Mouse (Mus musculus) Patski (cell line): ENCODE measurements at regions not wholly inside any gene's neighbourhood (a gene's known extent, or its start where the extent isn't known, plus 50 kb on each side); places are given as distances from the start of the nearest gene placed in this dataset.

Experiments
- ATAC-seq: fragments of 100-300 bp; one replicate; pipeline ENCODE4 v1.8.0; 2021
- CTCF ChIA-PET: fragments of 350-600 bp; sonication (Branson Sonifier 250); formaldehyde crosslinking; loops from one replicate; lab custom pipeline; 2022; ENCODE audit warnings: inconsistent platforms; lab: Charles Lee
- POLR2A ChIA-PET: fragments of 350-600 bp; sonication (Branson Sonifier 250); formaldehyde crosslinking; loops from one replicate; lab custom pipeline; 2022; ENCODE audit warnings: antibody characterized with exemption, inconsistent platforms; lab: Charles Lee
- DNase-seq: peaks from one replicate; pipeline ENCODE4 v3.0.0-alpha.2; 2011; ENCODE audit warnings: low read depth, low spot score
- H3K27me3 ChIP-seq: fragments of 371-371 bp; one replicate; pipeline ENCODE4 v1.5.1; 2021
- CTCF ChIP-seq: fragments of 100-300 bp; IDR thresholded peaks from one replicate; pipeline ENCODE4 v1.5.1; 2021
- in situ Hi-C: fragments of 300-500 bp; cut with MboI; formaldehyde crosslinking; loops from 3 replicates; pipeline ENCODE4 v1.11.1; 2018; ENCODE audit warnings: low pct_unique_long_range_greater_than_20kb, mixed read lengths

GRCm38 (mm10) chr1:193705205-193705604 lies 335.1 kb upstream of the Camk1g start:
- DNase-seq = peak; percentile 46
- peak; percentile 89 for ATAC-seq
- POLR2A ChIA-PET = interaction anchor here (0.6 to 0.7 kb wide), 2 partner anchors 143 to 222 kb away, joined by 3 read pairs; no protein-coding TSS in a partner anchor
- CTCF ChIA-PET = interaction anchor here (0.8 to 2.2 kb wide), 5 partner anchors 16 to 518 kb away, joined by 3 to 5 read pairs (median 3); no protein-coding TSS in a partner anchor
- TF ChIP-seq CTCF = no peak
- peaks cover 7% of the 10 kb centered on the region for H3K27me3 ChIP-seq
- in situ Hi-C loops = loop anchor here (25.0 kb wide), 1 partner anchor 1007 kb away; no protein-coding TSS in a partner anchor

GRCm38 (mm10) chr1:193702707-193703419 lies 332.8 kb upstream of the Camk1g start:
- DNase-seq (no peak), ATAC-seq (no peak)
- POLR2A ChIA-PET = interaction anchor here (0.6 kb wide), 1 partner anchor 41 kb away, joined by 3 read pairs; no protein-coding TSS in a partner anchor
- peaks cover 7% of the 10 kb centered on the region for H3K27me3 ChIP-seq
- in situ Hi-C loops = loop anchor here (5.0 to 25.0 kb wide), 2 partner anchors 316 to 1009 kb away; no protein-coding TSS in a partner anchor
- CTCF ChIA-PET = interaction anchor here (0.7 to 2.0 kb wide), 4 partner anchors 9 to 515 kb away, joined by 3 to 7 read pairs (median 4); no protein-coding TSS in a partner anchor
- TF ChIP-seq CTCF = peak; percentile 94

GRCm38 (mm10) chr1:193700217-193700616 lies 330.1 kb upstream of the Camk1g start:
- no peak for TF ChIP-seq CTCF
- DNase-seq (no peak), ATAC-seq (no peak)
- peaks cover 7% of the 10 kb centered on the region for H3K27me3 ChIP-seq
- ChIA-PET CTCF (interaction anchor here (1.6 to 4.8 kb wide), 2 partner anchors 251 to 523 kb away, joined by 4 to 25 read pairs; no protein-coding TSS in a partner anchor), POLR2A (no interaction called here)
- in situ Hi-C loops = loop anchor here (5.0 to 25.0 kb wide), 2 partner anchors 313 to 1012 kb away; no protein-coding TSS in a partner anchor

GRCm38 (mm10) chr1:193698603-193699266 lies 328.6 kb upstream of the Camk1g start:
- CTCF ChIA-PET = interaction anchor here (0.8 to 4.8 kb wide), 7 partner anchors 9 to 535 kb away, joined by 3 to 25 read pairs (median 4); no protein-coding TSS in a partner anchor
- POLR2A ChIA-PET = interaction anchor here (0.6 kb wide), 1 partner anchor 51 kb away, joined by 3 read pairs; no protein-coding TSS in a partner anchor
- no peak for DNase-seq
- H3K27me3 ChIP-seq = peaks cover 20% of the 10 kb centered on the region
- peak; percentile 76 for ATAC-seq
- TF ChIP-seq CTCF = peak; percentile 97
- in situ Hi-C loops = loop anchor here (5.0 to 10.0 kb wide), 2 partner anchors 194 to 524 kb away; no protein-coding TSS in a partner anchor

- CTCF ChIA-PET = interaction anchor here (1.4 to 4.8 kb wide), 2 partner anchors 14 to 525 kb away, joined by 3 to 25 read pairs; no protein-coding TSS in a partner anchor
- H3K27me3 ChIP-seq = peaks cover 23% of the 10 kb centered on the region
- no peak for TF ChIP-seq CTCF
- in situ Hi-C loops = loop anchor here (5.0 to 10.0 kb wide), 2 partner anchors 193 to 524 kb away; no protein-coding TSS in a partner anchor
- POLR2A ChIA-PET = no interaction called here
- DNase-seq (no peak), ATAC-seq (no peak)
Observed at GRCm38 (mm10) chr1:193697857-193698256, 327.8 kb upstream of the Camk1g start.

GRCm38 (mm10) chr1:193697001-193697400 lies 326.9 kb upstream of the Camk1g start:
- peaks cover 23% of the 10 kb centered on the region for H3K27me3 ChIP-seq
- no peak for TF ChIP-seq CTCF
- no peak for ATAC-seq
- ChIA-PET POLR2A (no interaction called here), CTCF (interaction anchor here (4.8 kb wide), 1 partner anchor 526 kb away, joined by 25 read pairs; no protein-coding TSS in a partner anchor)
- DNase-seq = no peak
- in situ Hi-C loops = loop anchor here (5.0 to 10.0 kb wide), 2 partner anchors 192 to 525 kb away; no protein-coding TSS in a partner anchor

- ATAC-seq (no peak), DNase-seq (no peak)
- TF ChIP-seq CTCF = no peak
- ChIA-PET CTCF (no interaction called here), POLR2A (no interaction called here)
- in situ Hi-C loops = loop anchor here (10.0 kb wide), 1 partner anchor 188 kb away; no protein-coding TSS in a partner anchor
- H3K27me3 ChIP-seq = peaks cover 21% of the 10 kb centered on the region
Observed at GRCm38 (mm10) chr1:193692991-193693390, 322.9 kb upstream of the Camk1g start.

GRCm38 (mm10) chr1:193689601-193690000 lies 319.5 kb upstream of the Camk1g start:
- ATAC-seq = peak; percentile 26
- H3K27me3 ChIP-seq = peaks cover 19% of the 10 kb centered on the region
- CTCF ChIA-PET = no interaction called here
- TF ChIP-seq CTCF = no peak
- no peak for DNase-seq
- in situ Hi-C loops = no loop called here
- POLR2A ChIA-PET = no interaction called here

- in situ Hi-C loops = no loop called here
- POLR2A ChIA-PET = no interaction called here
Observed at GRCm38 (mm10) chr1:193682917-193683316, 312.8 kb upstream of the Camk1g start.

GRCm38 (mm10) chr1:193678448-193678847 lies 308.4 kb upstream of the Camk1g start:
- TF ChIP-seq CTCF = no peak
- in situ Hi-C loops = no loop called here
- ChIA-PET CTCF (interaction anchor here (0.9 to 1.2 kb wide), 2 partner anchors 20 to 229 kb away, joined by 3 to 4 read pairs; no protein-coding TSS in a partner anchor), POLR2A (no interaction called here)
- peaks cover 49% of the 10 kb centered on the region for H3K27me3 ChIP-seq
- no peak for ATAC-seq
- no peak for DNase-seq

More at GRCm38 (mm10) chr1:193682917-193683316, 312.8 kb upstream of the Camk1g start:
- ATAC-seq = no peak
- CTCF ChIA-PET = interaction anchor here (1.6 kb wide), 1 partner anchor 10 kb away, joined by 4 read pairs; no protein-coding TSS in a partner anchor
- no peak for TF ChIP-seq CTCF
- DNase-seq = no peak
- H3K27me3 ChIP-seq = peaks cover 41% of the 10 kb centered on the region
